Mouse (Mus musculus) stomach, postnatal 0 days (tissue): Measurements from ENCODE around the gene Nck1.

Experiments used
- CTCF ChIP-seq: IDR thresholded peaks from 2 replicates; pipeline ENCODE4 v1.5.1; 2016; ENCODE audit warnings: antibody characterized with exemption, low read depth, mild to moderate bottlenecking, moderate library complexity
- EP300 ChIP-seq: optimal IDR thresholded peaks from 2 replicates; pipeline ENCODE3; 2016; ENCODE audit warnings: antibody characterized with exemption

DNA sequence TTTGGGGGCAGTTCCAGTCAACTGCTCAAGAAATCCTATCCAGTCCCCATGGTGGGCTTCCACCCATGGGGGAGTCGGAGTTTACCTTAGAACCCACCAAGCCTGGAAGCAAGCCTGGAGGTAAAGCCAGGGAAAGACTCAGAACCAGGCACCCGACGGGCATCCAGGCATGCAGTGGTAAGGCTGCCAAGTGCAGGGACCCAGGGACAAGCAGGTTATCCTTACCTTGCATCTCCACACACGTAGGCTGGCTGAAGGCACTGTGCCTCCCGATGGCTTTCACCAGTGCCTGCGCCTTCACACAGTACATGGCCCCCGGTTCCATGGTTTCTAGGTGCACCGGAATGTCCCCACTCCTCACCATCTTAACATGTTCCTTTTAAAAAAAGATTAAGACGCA is 79.9 kb downstream of the Nck1 start:
- no peak for TF ChIP-seq CTCF
- TF ChIP-seq EP300, result no peak
